Mouse (Mus musculus): ENCODE measurements around the gene 4933425L06Rik.

GRCm38 (mm10) chr13:105134397-105134796 is 52.5 kb downstream of the 4933425L06Rik start:
- TF ChIP-seq GATA1 (IDR thresholded peaks at IDR 0.05; ENCODE audit: borderline replicate concordance, low read length) (no peak), FLI1 (IDR thresholded peaks at IDR 0.05; ENCODE audit: low read length) (no peak)
